Mouse (Mus musculus) cerebellum, adult 2 months (tissue): Measurements from ENCODE around the gene Pxt1.

Experiments
- CTCF ChIP-seq: fragments of 200-500 bp; IDR thresholded peaks from 2 replicates; pipeline ENCODE4 v1.5.1; 2011; ENCODE audit warnings: low read depth, mild to moderate bottlenecking, control low read depth, low read length, moderate library complexity, borderline replicate concordance; ENCODE audit not compliant: insufficient read depth
- POLR2A ChIP-seq: fragments of 200-500 bp; IDR thresholded peaks from 2 replicates; pipeline ENCODE4 v1.6.1; 2011; ENCODE audit warnings: low read length, control low read depth, borderline replicate concordance; ENCODE audit not compliant: insufficient read depth

DNA sequence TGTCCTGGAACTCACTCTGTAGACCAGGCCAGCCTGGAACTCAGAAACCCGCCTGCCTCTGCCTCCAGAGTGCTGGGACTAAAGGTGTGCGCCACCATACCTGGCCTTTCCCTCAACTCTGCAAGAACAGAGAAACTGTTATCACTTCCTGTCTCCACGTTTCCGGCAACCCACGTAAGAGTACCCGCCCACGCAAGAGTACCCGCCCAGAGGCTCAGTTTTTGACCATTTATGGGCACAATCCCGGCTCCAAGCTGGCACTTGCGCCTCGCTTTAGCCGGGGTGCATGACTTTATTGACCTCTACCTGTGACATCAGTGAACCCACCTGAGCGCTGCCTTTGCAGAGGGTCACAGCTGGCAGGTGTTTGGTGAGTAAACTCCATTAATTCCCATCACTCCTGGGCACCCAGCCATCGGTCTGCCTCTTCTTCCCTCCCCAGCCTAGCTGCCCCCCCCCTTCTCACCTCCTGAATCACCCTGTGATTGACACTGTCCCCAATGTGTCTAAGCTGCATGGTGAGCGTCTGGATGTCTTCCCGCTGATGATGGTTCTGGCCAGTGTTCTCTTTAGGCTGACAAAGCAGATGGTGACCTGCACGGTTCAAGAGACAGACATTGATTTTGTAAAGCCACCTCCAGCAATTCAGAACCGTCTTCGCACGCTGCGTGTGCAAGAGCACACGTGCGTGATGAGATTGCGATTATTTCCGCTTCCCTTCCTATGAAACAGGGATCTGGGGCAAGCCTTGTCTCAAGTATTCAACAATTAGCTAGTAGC, 2.7 kb downstream of the Pxt1 start:
- no peak for TF ChIP-seq POLR2A
- TF ChIP-seq CTCF, result no peak
